Mouse (Mus musculus) cerebellum, adult 2 months (tissue): Measurements from ENCODE around the gene Ahdc1. TPM values are rescaled to one million over a fixed set of nuclear protein-coding genes. Genes with fewer than 3 reads are reported as not detected.

ENCODE experiments used
- DNase-seq, 2 experiments: peaks; one replicate each; pipeline ENCODE4 v3.0.0; 2021
- H3K27ac ChIP-seq: fragments of 200-500 bp; 2 replicates; pipeline ENCODE4 v1.5.1; 2012; ENCODE audit warnings: low read length, control low read depth, inconsistent platforms; ENCODE audit not compliant: insufficient read depth
- H3K27me3 ChIP-seq: fragments of 200-500 bp; 2 replicates; pipeline ENCODE4 v1.6.1; 2012; ENCODE audit warnings: inconsistent platforms, mild to moderate bottlenecking, low read length, moderate library complexity; ENCODE audit not compliant: control insufficient read depth, insufficient read depth
- H3K4me1 ChIP-seq: fragments of 200-500 bp; 2 replicates; pipeline ENCODE4 v1.6.1; 2011; ENCODE audit warnings: low read length; ENCODE audit not compliant: control insufficient read depth, insufficient read depth
- H3K4me3 ChIP-seq: fragments of 200-500 bp; replicated peaks from 2 replicates; pipeline ENCODE3; 2011; ENCODE audit warnings: mild to moderate bottlenecking, low read depth, low read length, control low read depth; ENCODE audit not compliant: insufficient read depth
- CTCF ChIP-seq: fragments of 200-500 bp; IDR thresholded peaks from 2 replicates; pipeline ENCODE4 v1.5.1; 2011; ENCODE audit warnings: low read depth, mild to moderate bottlenecking, control low read depth, low read length, moderate library complexity, borderline replicate concordance; ENCODE audit not compliant: insufficient read depth
- POLR2A ChIP-seq: fragments of 200-500 bp; IDR thresholded peaks from 2 replicates; pipeline ENCODE4 v1.6.1; 2011; ENCODE audit warnings: low read length, control low read depth, borderline replicate concordance; ENCODE audit not compliant: insufficient read depth
- WGBS: fragments of 180-500 bp; shearing (Covaris S2); methylation state at CpG from one replicate; pipeline ENCODE4 v1.1.7; 2018; 5-methylcytosine and 5-hydroxymethylcytosine counted together
- polyA plus RNA-seq: library from polyadenylated mRNA; depleted of rRNA; stranded (reverse); fragments of >200 nt; gene quantifications from 2 replicates; pipeline ENCODE4 v1.2.3, GENCODE M21; 2012

The Ahdc1 gene
- polyA plus RNA-seq, 1 experiment = 30.8 TPM

GRCm38 (mm10) chr4:133046691-133047352 is 35.8 kb downstream of the Ahdc1 start:
- TF ChIP-seq POLR2A (no peak), CTCF (no peak)

GRCm38 (mm10) chr4:133047353-133048105 is 36.5 kb downstream of the Ahdc1 start:
- Histone ChIP-seq H3K27ac (peak overlapping the region; percentile 45), H3K4me1 (peaks cover 97% of the 10 kb centered on the region), H3K4me3 (no peak overlapping the region), H3K27me3 (no peaks in the 10 kb centered on the region)
- WGBS = 12% methylated on average over 16 of the region's 16 CpGs
- TF ChIP-seq CTCF = no peak
- TF ChIP-seq POLR2A = no peak
- DNase-seq = no peak

More at GRCm38 (mm10) chr4:133046691-133047352, 35.8 kb downstream of the Ahdc1 start:
- 18% methylated on average over 12 of the region's 12 CpGs for WGBS
- Histone ChIP-seq H3K4me3 (no peak overlapping the region), H3K4me1 (peaks cover 94% of the 10 kb centered on the region), H3K27me3 (no peaks in the 10 kb centered on the region), H3K27ac (peak overlapping the region; percentile 29)
- no peak for DNase-seq

- TF ChIP-seq CTCF (no peak), POLR2A (no peak)
- H3K4me3 ChIP-seq = peak overlapping the region; percentile 22
- no peaks in the 10 kb centered on the region for H3K27me3 ChIP-seq
- DNase-seq = peak; percentile 75 to 78
- WGBS = 9% methylated on average over 19 of the region's 19 CpGs
- H3K4me1 ChIP-seq = peaks cover 87% of the 10 kb centered on the region
- H3K27ac ChIP-seq = peak overlapping the region; percentile 94
These were observed 38.2 kb downstream of the Ahdc1 start for GRCm38 (mm10) chr4:133049071-133049920.

GRCm38 (mm10) chr4:133050196-133050836 is 39.3 kb downstream of the Ahdc1 start:
- H3K27ac ChIP-seq = peak overlapping the region; percentile 94
- H3K27me3 ChIP-seq = no peaks in the 10 kb centered on the region
- H3K4me1 ChIP-seq = peaks cover 77% of the 10 kb centered on the region
- H3K4me3 ChIP-seq = no peak overlapping the region
- 31% methylated on average over 9 of the region's 9 CpGs for WGBS
- TF ChIP-seq CTCF (no peak), POLR2A (no peak)
- DNase-seq = no peak

- peaks cover 77% of the 10 kb centered on the region for H3K4me1 ChIP-seq
- H3K27me3 ChIP-seq = no peaks in the 10 kb centered on the region
- H3K27ac ChIP-seq = no peak overlapping the region
- no peak overlapping the region for H3K4me3 ChIP-seq
- 47% methylated on average over 6 of the region's 6 CpGs for WGBS
- TF ChIP-seq CTCF = no peak
- TF ChIP-seq POLR2A = no peak
- no peak for DNase-seq
These were observed 39.9 kb downstream of the Ahdc1 start for GRCm38 (mm10) chr4:133050837-133051549.

GRCm38 (mm10) chr4:133051550-133051865 is 40.4 kb downstream of the Ahdc1 start:
- TF ChIP-seq CTCF (no peak), POLR2A (no peak)
- peaks cover 78% of the 10 kb centered on the region for H3K4me1 ChIP-seq
- WGBS = 59% methylated on average over 14 of the region's 14 CpGs
- H3K27ac ChIP-seq = peak overlapping the region; percentile 6; the same call in 1 of the 2 replicates
- no peak overlapping the region for H3K4me3 ChIP-seq
- DNase-seq = no peak
- no peaks in the 10 kb centered on the region for H3K27me3 ChIP-seq
